Mouse (Mus musculus): Measurements from ENCODE around the gene Fgf12. TPM values are rescaled to one million over a fixed set of nuclear protein-coding genes. Genes with fewer than 3 reads are reported as not detected.

Fgf12 gene
- polyA plus RNA-seq, 1 experiment, result not detected

GRCm38 (mm10) chr16:28257904-28258303 is 495.0 kb downstream of the Fgf12 start:
- Histone ChIP-seq H3ac (ENCODE audit: control insufficient read depth, insufficient read length, low read depth) (no peak overlapping the region), H3K27me3 (ENCODE audit: control insufficient read depth, insufficient read depth, insufficient read length) (no peaks in the 10 kb centered on the region), H3K79me2 (ENCODE audit: control insufficient read depth, insufficient read depth) (no peaks in the 10 kb centered on the region), H3K36me3 (ENCODE audit: control insufficient read depth, insufficient read depth) (no peaks in the 10 kb centered on the region), H3K4me3 (ENCODE audit: insufficient read depth, poor library complexity, severe bottlenecking) (no peak overlapping the region), H3K79me3 (ENCODE audit: low read depth) (no peaks in the 10 kb centered on the region)
- TF ChIP-seq MAX (IDR thresholded peaks at IDR 0.05) (no peak), CTCF (IDR thresholded peaks at IDR 0.05; ENCODE audit: control insufficient read depth, insufficient read depth, insufficient read length) (no peak), FOSL1 (IDR thresholded peaks at IDR 0.05; ENCODE audit: insufficient read depth, low read length, poor library complexity, severe bottlenecking) (no peak), MYOD1 (IDR thresholded peaks at IDR 0.05; ENCODE audit: control insufficient read depth, insufficient read length, low read depth) (no peak), USF1 (IDR thresholded peaks at IDR 0.05; ENCODE audit: low read depth) (no peak), CEBPB (IDR thresholded peaks at IDR 0.05; ENCODE audit: low read depth) (no peak), MYOG (IDR thresholded peaks at IDR 0.05; ENCODE audit: control insufficient read depth, extremely low read depth, insufficient read length) (no peak)

DNA sequence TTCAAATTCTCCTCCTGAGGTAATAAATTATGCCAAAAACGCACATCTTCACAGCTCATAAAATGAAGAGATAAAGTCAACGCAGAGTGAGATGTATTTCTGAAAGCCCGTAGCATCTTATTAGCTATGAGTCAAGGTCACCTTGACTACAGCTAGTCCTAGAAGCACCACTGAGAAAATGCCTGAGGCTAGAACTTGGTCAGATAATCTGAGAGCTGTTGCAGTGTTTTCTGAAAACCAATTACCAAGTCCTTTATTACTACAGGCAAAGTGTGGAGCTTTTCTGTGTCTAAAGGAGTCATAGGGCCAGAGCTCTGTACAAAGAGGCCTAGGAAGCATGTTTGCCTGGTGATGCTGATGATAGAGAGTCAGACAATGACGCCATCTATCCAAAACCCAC is 498.6 kb downstream of the Fgf12 start:
- H3K36me3 ChIP-seq (ENCODE audit: control insufficient read depth, insufficient read depth), result no peaks in the 10 kb centered on the region
- TF ChIP-seq MAX (IDR thresholded peaks at IDR 0.05) (no peak), FOSL1 (IDR thresholded peaks at IDR 0.05; ENCODE audit: insufficient read depth, low read length, poor library complexity, severe bottlenecking) (no peak), MYOG (IDR thresholded peaks at IDR 0.05; ENCODE audit: control insufficient read depth, extremely low read depth, insufficient read length) (no peak), CTCF (IDR thresholded peaks at IDR 0.05; ENCODE audit: control insufficient read depth, insufficient read depth, insufficient read length) (no peak), CEBPB (IDR thresholded peaks at IDR 0.05; ENCODE audit: low read depth) (no peak), USF1 (IDR thresholded peaks at IDR 0.05; ENCODE audit: low read depth) (no peak), MYOD1 (IDR thresholded peaks at IDR 0.05; ENCODE audit: control insufficient read depth, insufficient read length, low read depth) (no peak)
- H3K27me3 ChIP-seq (ENCODE audit: control insufficient read depth, insufficient read depth, insufficient read length), result no peaks in the 10 kb centered on the region
- H3K79me3 ChIP-seq (ENCODE audit: low read depth), result no peaks in the 10 kb centered on the region
- no peaks in the 10 kb centered on the region for H3K79me2 ChIP-seq (ENCODE audit: control insufficient read depth, insufficient read depth)
- H3ac ChIP-seq (ENCODE audit: control insufficient read depth, insufficient read length, low read depth), result no peak overlapping the region
- no peak overlapping the region for H3K4me3 ChIP-seq (ENCODE audit: insufficient read depth, poor library complexity, severe bottlenecking)

GRCm38 (mm10) chr16:28251930-28252329 is 500.9 kb downstream of the Fgf12 start:
- Histone ChIP-seq H3K36me3 (ENCODE audit: control insufficient read depth, insufficient read depth) (no peaks in the 10 kb centered on the region), H3K27me3 (ENCODE audit: control insufficient read depth, insufficient read depth, insufficient read length) (no peaks in the 10 kb centered on the region), H3ac (ENCODE audit: control insufficient read depth, insufficient read length, low read depth) (no peak overlapping the region), H3K79me3 (ENCODE audit: low read depth) (no peaks in the 10 kb centered on the region), H3K79me2 (ENCODE audit: control insufficient read depth, insufficient read depth) (no peaks in the 10 kb centered on the region), H3K4me3 (ENCODE audit: insufficient read depth, poor library complexity, severe bottlenecking) (no peak overlapping the region)
- no peak for TF ChIP-seq MAX (IDR thresholded peaks at IDR 0.05)
- no peak for TF ChIP-seq CTCF (IDR thresholded peaks at IDR 0.05; ENCODE audit: control insufficient read depth, insufficient read depth, insufficient read length)
- TF ChIP-seq MYOD1 (IDR thresholded peaks at IDR 0.05; ENCODE audit: control insufficient read depth, insufficient read length, low read depth), result no peak
- no peak for TF ChIP-seq CEBPB (IDR thresholded peaks at IDR 0.05; ENCODE audit: low read depth)
- no peak for TF ChIP-seq FOSL1 (IDR thresholded peaks at IDR 0.05; ENCODE audit: insufficient read depth, low read length, poor library complexity, severe bottlenecking)
- TF ChIP-seq MYOG (IDR thresholded peaks at IDR 0.05; ENCODE audit: control insufficient read depth, extremely low read depth, insufficient read length), result no peak
- no peak for TF ChIP-seq USF1 (IDR thresholded peaks at IDR 0.05; ENCODE audit: low read depth)

DNA sequence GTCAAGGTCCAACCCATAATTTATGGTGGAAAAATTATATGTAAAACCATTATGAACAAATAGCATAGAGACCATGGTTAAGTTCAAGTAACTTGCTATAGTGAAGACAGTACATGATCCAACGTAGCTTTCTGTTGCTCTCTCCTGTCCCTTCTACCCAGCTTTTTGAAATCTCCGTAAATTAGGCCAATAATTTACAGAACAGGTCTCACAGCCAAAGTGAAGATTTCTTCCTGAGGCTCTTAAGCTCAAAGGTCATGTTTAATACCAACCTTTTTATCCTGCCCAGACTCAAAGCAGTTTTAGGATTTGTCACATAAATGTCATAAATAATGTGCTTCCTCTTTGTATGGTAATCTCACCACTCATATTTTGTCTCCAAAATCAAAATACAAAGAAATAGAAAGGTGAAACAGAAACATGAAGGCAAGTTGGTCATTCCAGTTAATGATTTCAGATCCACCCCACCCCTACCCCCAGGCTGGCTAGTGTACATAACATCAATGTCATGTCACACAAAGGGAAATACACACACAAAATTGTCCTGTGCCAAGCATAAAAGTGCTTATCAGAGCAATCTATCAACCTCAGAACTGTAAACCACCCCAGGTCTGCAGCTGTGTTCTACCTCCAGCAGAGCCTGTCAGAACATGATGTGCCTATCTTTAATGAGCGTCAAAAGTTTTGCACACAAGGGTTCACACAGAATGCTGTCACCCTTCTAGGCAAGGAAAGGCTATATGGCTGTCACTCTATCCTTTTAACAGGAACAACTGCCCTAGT is 509.8 kb downstream of the Fgf12 start:
- no peak for TF ChIP-seq CEBPB (IDR thresholded peaks at IDR 0.05; ENCODE audit: low read depth)
- no peak for TF ChIP-seq MAX (IDR thresholded peaks at IDR 0.05)
- TF ChIP-seq MYOD1 (IDR thresholded peaks at IDR 0.05; ENCODE audit: control insufficient read depth, insufficient read length, low read depth), result no peak
- TF ChIP-seq MYOG (IDR thresholded peaks at IDR 0.05; ENCODE audit: control insufficient read depth, extremely low read depth, insufficient read length), result no peak
- TF ChIP-seq CTCF (IDR thresholded peaks at IDR 0.05; ENCODE audit: control insufficient read depth, insufficient read depth, insufficient read length), result no peak
- TF ChIP-seq FOSL1 (IDR thresholded peaks at IDR 0.05; ENCODE audit: insufficient read depth, low read length, poor library complexity, severe bottlenecking), result no peak
- no peak for TF ChIP-seq USF1 (IDR thresholded peaks at IDR 0.05; ENCODE audit: low read depth)
- H3K27me3 ChIP-seq (ENCODE audit: control insufficient read depth, insufficient read depth, insufficient read length), result no peaks in the 10 kb centered on the region
- H3K79me2 ChIP-seq (ENCODE audit: control insufficient read depth, insufficient read depth), result no peaks in the 10 kb centered on the region
- no peaks in the 10 kb centered on the region for H3K79me3 ChIP-seq (ENCODE audit: low read depth)
- no peak overlapping the region for H3ac ChIP-seq (ENCODE audit: control insufficient read depth, insufficient read length, low read depth)
- H3K36me3 ChIP-seq (ENCODE audit: control insufficient read depth, insufficient read depth), result no peaks in the 10 kb centered on the region
- no peak overlapping the region for H3K4me3 ChIP-seq (ENCODE audit: insufficient read depth, poor library complexity, severe bottlenecking)

DNA sequence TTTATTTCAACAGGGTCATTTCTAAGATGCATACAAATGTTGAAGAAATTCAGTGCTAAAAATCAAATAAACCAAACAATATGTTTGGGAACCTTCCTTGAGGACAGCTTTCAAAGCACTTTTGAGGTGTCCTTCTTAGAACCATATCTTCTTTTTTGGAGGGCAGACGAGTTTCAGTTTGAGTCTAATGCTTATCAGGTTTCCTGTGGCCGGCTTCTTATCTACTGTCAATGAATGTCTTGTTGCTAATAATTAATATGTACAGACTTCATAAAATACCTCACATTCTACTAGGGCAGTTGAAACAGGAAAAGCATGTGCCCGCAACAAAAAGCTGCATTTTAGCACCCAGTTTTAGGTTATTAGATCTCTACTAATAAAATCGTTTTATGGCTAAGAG is 513.5 kb downstream of the Fgf12 start:
- TF ChIP-seq MAX (IDR thresholded peaks at IDR 0.05), result no peak
- Histone ChIP-seq H3ac (ENCODE audit: control insufficient read depth, insufficient read length, low read depth) (no peak overlapping the region), H3K36me3 (ENCODE audit: control insufficient read depth, insufficient read depth) (no peaks in the 10 kb centered on the region), H3K79me2 (ENCODE audit: control insufficient read depth, insufficient read depth) (no peaks in the 10 kb centered on the region), H3K79me3 (ENCODE audit: low read depth) (no peaks in the 10 kb centered on the region), H3K4me3 (ENCODE audit: insufficient read depth, poor library complexity, severe bottlenecking) (no peak overlapping the region), H3K27me3 (ENCODE audit: control insufficient read depth, insufficient read depth, insufficient read length) (no peaks in the 10 kb centered on the region)

All from C2C12 (cell line).